Mouse (Mus musculus) hindbrain, embryonic 12.5 days (tissue): ENCODE results near the gene Gnb1. TPM values are rescaled to one million over a fixed set of nuclear protein-coding genes. Genes with fewer than 3 reads are reported as not detected.

Experiments used
- ATAC-seq: fragments of 200-750 bp; cut with Nextera tagmentation; 2 replicates; pipeline ENCODE4 v1.8.0; 2017; ENCODE audit warnings: moderate TSS enrichment; ENCODE audit not compliant: low FRiP score
- H3K27ac ChIP-seq: fragments of 300-500 bp; sonication (generic); 2 replicates; pipeline ENCODE4 v1.5.1; 2016; ENCODE audit warnings: mild to moderate bottlenecking
- H3K27me3 ChIP-seq: fragments of 300-500 bp; sonication (generic); 2 replicates; pipeline ENCODE4 v1.6.1; 2016; ENCODE audit warnings: mild to moderate bottlenecking
- H3K36me3 ChIP-seq: fragments of 300-500 bp; sonication (generic); 2 replicates; pipeline ENCODE4 v1.6.1; 2016; ENCODE audit warnings: mild to moderate bottlenecking
- H3K4me1 ChIP-seq: fragments of 300-500 bp; sonication (generic); 2 replicates; pipeline ENCODE4 v1.6.1; 2016
- H3K4me2 ChIP-seq: fragments of 300-500 bp; sonication (generic); replicated peaks from 2 replicates; pipeline ENCODE4 v1.6.1; 2016; ENCODE audit warnings: mild to moderate bottlenecking
- H3K4me3 ChIP-seq: fragments of 300-500 bp; sonication (generic); 2 replicates; pipeline ENCODE4 v1.5.1; 2016; ENCODE audit warnings: mild to moderate bottlenecking
- H3K9ac ChIP-seq: fragments of 300-500 bp; sonication (generic); 2 replicates; pipeline ENCODE4 v1.6.1; 2016; ENCODE audit warnings: mild to moderate bottlenecking, moderate library complexity
- H3K9me3 ChIP-seq: fragments of 300-500 bp; sonication (generic); replicated peaks from 2 replicates; pipeline ENCODE4 v1.6.1; 2016; ENCODE audit warnings: mild to moderate bottlenecking
- WGBS: fragments of 180-500 bp; shearing (Covaris S2); methylation state at CpG from one replicate; pipeline ENCODE4 v1.1.7; 2016; 5-methylcytosine and 5-hydroxymethylcytosine counted together
- polyA plus RNA-seq: library from polyadenylated mRNA; unstranded; fragments of >200 nt; fragmentation: Nextera tagmentation; extraction: Ambion mirVana; gene quantifications from 2 replicates; pipeline ENCODE4 v1.2.1, GENCODE M21; 2016

Gnb1 gene
- polyA plus RNA-seq, 1 experiment from 2014 or later = 757 TPM

DNA sequence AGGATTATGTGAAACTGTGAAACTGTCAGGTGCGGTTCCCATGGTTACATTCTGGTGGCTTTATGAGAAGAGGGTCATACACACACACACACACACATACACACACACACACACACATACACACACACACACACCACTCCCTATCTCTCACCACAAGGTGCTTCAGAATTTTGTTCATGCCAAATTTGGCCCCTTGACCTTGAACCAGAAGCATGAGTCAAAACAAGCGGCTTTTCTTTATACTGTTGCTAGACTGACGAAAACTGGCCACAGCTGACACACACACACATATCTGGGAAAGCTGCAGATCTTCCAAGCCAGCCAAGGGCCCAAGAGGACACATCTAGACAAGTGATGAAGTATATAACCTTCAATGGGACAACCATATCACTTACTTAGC is 104.6 kb downstream of the Gnb1 start:
- Histone ChIP-seq H3K36me3 (0 out of 2 replicates have a peak, but pooled peaks cover 5% of the 10 kb centered on the region), H3K4me2 (no peak overlapping the region), H3K9ac (no peak overlapping the region), H3K4me3 (no peak overlapping the region), H3K27me3 (no peaks in the 10 kb centered on the region), H3K4me1 (peaks cover 4% of the 10 kb centered on the region; the same call in 1 of the 2 replicates), H3K9me3 (no peaks in the 10 kb centered on the region; the same call in 1 of the 2 replicates), H3K27ac (no peak overlapping the region)
- no peak for ATAC-seq
- WGBS = 82% methylated on average over 3 of the region's 3 CpGs

DNA sequence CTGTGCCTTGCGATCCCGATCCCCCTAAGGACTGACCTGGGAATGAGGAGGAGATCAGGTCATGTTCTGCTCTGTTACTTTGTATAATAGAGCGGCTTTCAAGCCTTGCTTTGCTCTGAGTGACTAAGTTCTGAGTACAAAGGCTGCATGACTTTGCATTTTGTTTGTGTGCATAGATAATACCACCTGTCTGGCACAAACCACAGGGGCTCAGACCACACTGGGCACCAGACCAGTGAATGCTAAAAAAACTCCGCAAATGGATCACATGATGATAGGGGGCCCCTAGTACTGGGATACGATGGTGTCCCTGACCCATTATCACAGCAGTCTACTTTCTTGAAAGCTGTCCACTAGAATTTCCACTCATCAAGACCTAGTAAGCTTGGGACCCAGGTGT is 105.4 kb downstream of the Gnb1 start:
- no peak for ATAC-seq

DNA sequence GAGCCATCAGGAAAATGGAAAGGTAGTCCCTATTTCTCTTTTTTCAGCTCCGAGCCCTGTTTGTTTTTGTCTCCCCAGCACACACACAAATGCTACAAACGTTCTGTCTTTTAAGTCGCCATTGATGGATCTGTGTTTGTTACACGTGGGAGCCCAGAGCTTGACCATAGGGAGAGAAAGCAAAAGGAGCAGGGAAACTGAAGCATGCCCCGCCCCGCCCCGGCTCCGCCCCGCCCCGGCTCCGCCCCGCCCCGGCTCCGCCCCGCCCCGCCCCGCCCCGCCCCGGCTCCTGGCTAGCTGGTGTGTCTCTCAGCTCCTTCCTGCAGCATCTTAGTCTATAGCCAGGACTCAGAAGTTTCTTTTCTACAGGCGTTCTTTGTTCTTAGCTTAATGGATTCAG is 107.4 kb downstream of the Gnb1 start:
- WGBS = 26% methylated on average over 9 of the region's 20 CpGs
- no peaks in the 10 kb centered on the region for H3K27me3 ChIP-seq
- no peak overlapping the region for H3K9ac ChIP-seq
- H3K4me2 ChIP-seq = no peak overlapping the region
- H3K9me3 ChIP-seq = no peaks in the 10 kb centered on the region; the same call in 1 of the 2 replicates
- H3K27ac ChIP-seq = no peak overlapping the region
- H3K4me1 ChIP-seq = peaks cover 17% of the 10 kb centered on the region
- ATAC-seq = no peak
- H3K36me3 ChIP-seq = 0 out of 2 replicates have a peak, but pooled peaks cover 7% of the 10 kb centered on the region
- no peak overlapping the region for H3K4me3 ChIP-seq

More for the DNA sequence above, 105.4 kb downstream of the Gnb1 start:
- no peaks in the 10 kb centered on the region; the same call in 1 of the 2 replicates for H3K9me3 ChIP-seq
- H3K9ac ChIP-seq = no peak overlapping the region
- no peak overlapping the region for H3K27ac ChIP-seq
- no peak overlapping the region for H3K4me3 ChIP-seq
- no peaks in the 10 kb centered on the region for H3K27me3 ChIP-seq
- H3K36me3 ChIP-seq = no peaks in the 10 kb centered on the region
- no peak overlapping the region for H3K4me2 ChIP-seq
- WGBS = 80% methylated on average over 5 of the region's 5 CpGs
- peaks cover 5% of the 10 kb centered on the region; the same call in 1 of the 2 replicates for H3K4me1 ChIP-seq

DNA sequence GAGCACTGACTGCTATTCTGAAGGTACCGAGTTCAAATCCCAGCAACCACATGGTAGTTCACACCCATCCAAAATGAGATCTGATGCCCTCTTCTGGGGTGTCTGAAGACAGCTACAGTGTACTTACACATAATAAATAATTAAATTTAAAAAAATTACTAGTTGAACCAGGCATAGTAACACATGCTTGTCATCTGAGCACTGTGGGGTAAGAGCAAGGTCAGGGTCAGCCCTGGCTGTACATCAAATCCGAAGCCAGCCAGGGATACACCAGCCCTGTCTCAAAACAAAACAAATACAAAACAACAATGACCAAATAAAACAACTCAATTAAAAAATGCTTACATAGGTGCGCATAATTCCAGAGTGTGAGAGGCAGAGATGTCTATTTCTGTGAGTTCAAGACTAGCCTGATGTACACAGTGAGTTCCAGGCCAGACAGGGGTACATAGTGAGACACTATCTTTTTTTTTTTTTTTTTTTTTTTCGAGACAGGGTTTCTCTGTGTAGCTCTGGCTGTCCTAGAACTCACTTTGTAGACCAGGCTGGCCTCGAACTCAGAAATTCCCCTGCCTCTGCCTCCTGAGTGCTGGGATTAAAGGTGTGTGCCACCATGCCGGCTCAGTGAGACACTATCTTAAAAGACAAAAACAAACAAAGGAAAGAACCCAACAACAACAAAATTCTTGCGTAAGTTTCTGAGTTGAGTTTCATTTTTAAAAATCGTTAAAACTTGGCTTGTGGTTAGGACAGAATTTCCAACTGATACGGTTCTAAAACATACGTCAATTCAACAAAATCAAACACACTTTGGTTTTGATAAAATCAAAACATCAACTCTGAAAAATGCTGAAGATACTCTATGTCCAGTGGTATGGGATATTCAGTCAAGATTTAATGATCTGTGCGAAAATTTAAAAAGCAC is 109.0 kb downstream of the Gnb1 start:
- Histone ChIP-seq H3K4me2 (peak overlapping the region; percentile 92), H3K36me3 (0 out of 2 replicates have a peak, but pooled peaks cover 12% of the 10 kb centered on the region), H3K27me3 (no peaks in the 10 kb centered on the region), H3K4me1 (peaks cover 17% of the 10 kb centered on the region), H3K27ac (peak overlapping the region; percentile 99), H3K9ac (peak overlapping the region; percentile 98), H3K4me3 (peak overlapping the region; percentile 97), H3K9me3 (no peaks in the 10 kb centered on the region; the same call in 1 of the 2 replicates)
- ATAC-seq = no peak
- WGBS = 89% methylated on average over 10 of the region's 11 CpGs

DNA sequence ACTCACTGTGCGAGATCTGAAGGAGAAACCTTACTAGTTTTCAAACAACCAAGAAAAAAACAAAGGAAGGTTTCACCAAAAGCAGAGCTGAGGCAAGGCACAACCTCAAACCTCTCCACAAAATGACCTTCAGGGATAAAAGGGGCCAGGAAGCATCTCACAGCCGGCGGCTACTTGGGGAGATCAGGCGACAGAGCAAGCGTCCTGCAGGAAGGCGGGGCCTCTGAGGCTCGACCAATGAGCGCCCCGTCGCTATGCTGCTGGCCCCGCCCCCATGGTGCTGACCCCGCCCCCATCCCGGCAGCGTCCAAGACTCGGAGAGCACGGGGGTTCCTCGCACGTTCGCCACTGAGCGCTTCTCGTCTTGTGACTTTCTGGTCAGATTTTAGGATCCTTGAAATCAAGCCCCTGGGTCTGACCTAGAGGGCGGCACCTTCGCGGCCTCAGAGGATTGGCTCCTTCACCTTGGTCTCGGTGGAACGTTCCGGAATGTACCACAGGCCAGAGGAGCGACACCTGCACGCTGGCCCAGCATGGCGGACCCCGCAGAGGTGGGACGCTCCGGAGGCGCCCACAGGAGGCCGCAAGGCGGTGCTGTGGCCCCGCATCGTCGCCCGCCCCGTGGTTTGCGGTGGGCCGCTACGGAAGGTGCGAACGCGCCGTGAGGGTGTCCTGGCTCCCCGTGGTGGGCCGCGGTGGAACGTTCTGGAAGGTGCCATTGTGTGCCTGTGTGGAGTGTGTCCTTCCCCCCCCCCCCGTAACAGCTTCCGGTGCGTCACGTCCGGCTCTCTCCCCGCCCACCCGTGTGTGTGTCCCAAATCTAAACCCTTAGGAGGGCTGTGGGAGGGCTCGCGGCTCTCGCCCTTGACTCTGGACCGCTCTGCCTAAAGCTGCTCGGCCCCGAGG is 110.2 kb downstream of the Gnb1 start, which contains the start of gene Slc35e2:
TSS of gene Slc35e2 (plus strand) at position 326 of the 906 bp plus-strand sequence.
- Histone ChIP-seq H3K27ac (peak within 1 kb of the TSS; percentile 99), H3K4me2 (peak within 1 kb of the TSS; percentile 92), H3K4me1 (peaks cover 17% of the 10 kb centered on the region), H3K36me3 (peaks cover 19% of the 10 kb centered on the region; the same call in 1 of the 2 replicates), H3K27me3 (no peaks in the 10 kb centered on the region), H3K9ac (peak within 1 kb of the TSS; percentile 98), H3K4me3 (peak within 1 kb of the TSS; percentile 97), H3K9me3 (no peaks in the 10 kb centered on the region; the same call in 1 of the 2 replicates)
- ATAC-seq = peak; percentile 96
- under 1% methylated on average over 62 of the region's 65 CpGs for WGBS

DNA sequence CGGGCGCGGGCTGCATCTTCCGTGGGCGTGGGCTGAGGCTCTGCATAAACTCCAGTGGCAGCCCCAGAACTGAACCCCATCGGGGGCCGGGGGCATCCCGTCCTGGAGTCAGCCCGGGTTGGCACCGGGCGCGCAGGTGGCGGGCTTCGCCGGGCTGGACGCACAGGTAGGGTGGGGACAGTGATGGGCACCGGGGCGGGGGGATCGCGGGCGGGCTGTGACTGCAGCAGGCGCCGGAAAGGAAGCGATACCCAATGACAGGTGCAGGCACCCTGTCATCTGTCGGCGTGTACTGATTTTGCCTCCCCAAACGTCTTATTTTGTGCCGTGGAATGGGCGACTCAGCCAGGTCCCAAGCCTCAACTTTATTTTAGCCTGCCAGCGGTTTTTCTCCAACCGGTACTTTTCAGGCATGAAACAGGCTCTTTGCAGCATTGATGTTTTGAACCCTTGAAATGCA is 110.9 kb downstream of the Gnb1 start:
- Histone ChIP-seq H3K4me3 (peak overlapping the region; percentile 97), H3K9ac (peak overlapping the region; percentile 98), H3K36me3 (peaks cover 24% of the 10 kb centered on the region; the same call in 1 of the 2 replicates), H3K27ac (peak overlapping the region; percentile 99), H3K27me3 (no peaks in the 10 kb centered on the region), H3K4me1 (peaks cover 17% of the 10 kb centered on the region), H3K4me2 (peak overlapping the region; percentile 92), H3K9me3 (no peaks in the 10 kb centered on the region; the same call in 1 of the 2 replicates)
- ATAC-seq = peak; percentile 43; the same call in 1 of the 2 replicates
- WGBS = 3% methylated on average over 27 of the region's 31 CpGs

DNA sequence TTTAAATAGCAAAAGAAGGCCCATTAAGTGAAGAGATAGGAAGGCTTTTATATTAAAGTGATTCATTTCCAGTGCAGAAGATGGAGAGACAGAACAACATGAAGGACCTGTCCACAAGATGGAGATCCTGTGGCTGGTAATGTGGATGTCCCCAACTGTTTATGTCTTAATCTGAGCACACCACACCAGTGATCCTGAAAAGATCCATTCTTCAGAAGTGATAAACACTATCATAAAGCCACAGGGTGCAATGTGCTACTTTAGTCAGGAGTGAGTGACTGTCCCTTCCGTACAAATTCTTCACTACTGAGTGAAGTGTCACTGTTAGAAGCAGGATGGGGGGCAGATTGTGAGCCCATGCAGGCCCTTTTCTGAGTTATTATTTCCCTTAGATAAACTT is 111.6 kb downstream of the Gnb1 start:
- Histone ChIP-seq H3K9me3 (no peaks in the 10 kb centered on the region; the same call in 1 of the 2 replicates), H3K9ac (peak overlapping the region; percentile 98; the same call in 1 of the 2 replicates), H3K27me3 (no peaks in the 10 kb centered on the region), H3K27ac (no peak overlapping the region), H3K4me1 (peaks cover 17% of the 10 kb centered on the region), H3K36me3 (peaks cover 24% of the 10 kb centered on the region; the same call in 1 of the 2 replicates), H3K4me2 (peak overlapping the region; percentile 92), H3K4me3 (peak overlapping the region; percentile 97)
- no peak for ATAC-seq
- 97% methylated on average over 1 of the region's 1 CpGs for WGBS

DNA sequence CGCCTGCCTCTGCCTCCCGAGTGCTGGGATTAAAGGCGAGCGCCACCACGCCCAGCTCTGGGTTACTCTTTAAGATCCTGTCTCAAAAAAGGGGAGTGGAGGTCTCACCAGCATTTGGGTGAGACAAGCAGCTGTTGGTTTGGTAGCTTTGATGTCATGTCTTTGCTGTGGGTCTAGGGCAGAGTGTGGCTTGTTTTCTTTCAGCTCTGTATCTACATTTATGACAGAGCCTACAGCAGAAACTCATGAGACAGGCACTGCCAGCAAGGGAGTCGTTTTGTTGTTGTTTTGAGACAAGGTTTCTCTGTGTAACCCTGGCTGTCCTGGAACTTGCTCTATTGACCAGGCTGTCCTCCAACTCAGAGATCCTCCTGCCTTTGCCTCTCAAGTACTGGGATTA is 112.6 kb downstream of the Gnb1 start:
- no peak overlapping the region for H3K4me3 ChIP-seq
- no peak for ATAC-seq
- peaks cover 15% of the 10 kb centered on the region for H3K4me1 ChIP-seq
- no peak overlapping the region for H3K9ac ChIP-seq
- H3K9me3 ChIP-seq = no peaks in the 10 kb centered on the region; the same call in 1 of the 2 replicates
- no peak overlapping the region for H3K4me2 ChIP-seq
- no peak overlapping the region for H3K27ac ChIP-seq
- H3K27me3 ChIP-seq = no peaks in the 10 kb centered on the region
- WGBS = 93% methylated on average over 6 of the region's 6 CpGs
- H3K36me3 ChIP-seq = peaks cover 28% of the 10 kb centered on the region; the same call in 1 of the 2 replicates

DNA sequence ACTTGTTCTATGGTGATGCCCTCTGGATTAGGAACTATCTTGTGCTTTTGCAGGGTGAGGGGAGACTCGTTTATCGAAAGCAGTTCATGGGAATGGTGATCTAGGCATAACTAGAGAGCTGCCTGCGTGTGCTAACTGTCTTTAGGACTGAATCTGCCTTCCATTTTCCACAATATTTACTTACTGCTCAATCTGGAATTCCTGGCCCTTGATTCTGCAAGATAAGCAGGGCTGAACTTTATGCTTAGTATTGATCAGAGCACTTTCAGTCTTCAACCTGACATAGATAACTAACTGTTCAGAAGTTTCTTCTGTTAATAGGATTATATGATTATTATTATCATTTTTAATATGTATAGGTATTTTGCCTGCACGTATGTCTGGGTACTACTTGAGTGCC is 114.0 kb downstream of the Gnb1 start:
- WGBS = 96% methylated on average over 4 of the region's 4 CpGs
- Histone ChIP-seq H3K9me3 (no peaks in the 10 kb centered on the region), H3K27me3 (no peaks in the 10 kb centered on the region), H3K4me2 (no peak overlapping the region), H3K27ac (no peak overlapping the region), H3K4me3 (no peak overlapping the region), H3K9ac (no peak overlapping the region), H3K36me3 (peaks cover 36% of the 10 kb centered on the region), H3K4me1 (peaks cover 15% of the 10 kb centered on the region)
- no peak for ATAC-seq

DNA sequence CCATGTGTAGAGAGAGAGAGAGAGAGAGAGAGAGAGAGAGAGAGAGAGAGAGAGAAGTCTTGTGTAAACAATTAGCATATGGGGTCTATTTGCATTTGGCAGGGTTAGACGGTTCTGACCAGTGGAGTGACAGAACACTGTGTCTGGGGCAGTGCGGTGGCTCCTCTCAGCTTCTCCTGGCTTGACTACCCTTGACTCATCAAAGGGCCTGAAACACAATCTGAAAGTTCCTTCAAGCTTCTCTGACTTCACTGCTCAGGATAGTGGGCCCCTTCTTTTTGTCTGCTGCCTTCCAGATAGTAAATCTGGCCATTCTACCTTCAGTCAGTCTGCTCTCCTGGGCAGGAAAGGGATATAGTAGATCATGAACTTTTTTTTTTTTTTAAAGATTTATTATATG is 115.7 kb downstream of the Gnb1 start:
- no peak for ATAC-seq
- WGBS = 88% methylated on average over 2 of the region's 2 CpGs
- no peak overlapping the region for H3K4me3 ChIP-seq
- H3K4me2 ChIP-seq = no peak overlapping the region
- H3K9ac ChIP-seq = no peak overlapping the region
- no peaks in the 10 kb centered on the region for H3K9me3 ChIP-seq
- H3K27me3 ChIP-seq = no peaks in the 10 kb centered on the region
- peaks cover 13% of the 10 kb centered on the region for H3K4me1 ChIP-seq
- peaks cover 44% of the 10 kb centered on the region for H3K36me3 ChIP-seq
- no peak overlapping the region for H3K27ac ChIP-seq
